ENCODE assay signal across 8 mouse cellular contexts in genomic region chr6:70842991-70843390, GRCm38 (mm10). TPM values are rescaled to one million over a fixed set of nuclear protein-coding genes. Genes with fewer than 3 reads are reported as not detected.
A peak's percentile ranks its signal among the peaks of the same experiment; 100 is the strongest.
DNase-seq lines count a peak whose midpoint lies in the region; ATAC-seq and TF ChIP-seq lines count a peak whose summit lies in the region.

No protein-coding gene starts in this region.

- H3K4me3 ChIP-seq in neural tube, embryonic 11.5 days (ENCODE audit: low read depth, low read length): peak overlapping the region; percentile 34; the same call in 1 of the 2 replicates
- peak overlapping the region; percentile 49 for H3K4me3 ChIP-seq in heart, embryonic 12.5 days
- H3K4me3 ChIP-seq in myocyte: peak overlapping the region; percentile 45
- H3K4me3 ChIP-seq in thymus, adult 2 months (ENCODE audit: control insufficient read depth, insufficient read depth, low read length): no peak overlapping the region

- peak overlapping the region; percentile 64; the same call in 1 of the 2 replicates for H3K4me2 ChIP-seq in neural tube, embryonic 11.5 days (ENCODE audit: low read depth)
- H3K4me2 ChIP-seq in heart, embryonic 12.5 days: peak overlapping the region; percentile 71
- H3K4me2 ChIP-seq in myocyte (ENCODE audit: low read depth): peak overlapping the region; percentile 86

- no peak overlapping the region for H3ac ChIP-seq in myocyte (ENCODE audit: control insufficient read depth, insufficient read length)

- no peaks in the 10 kb centered on the region for H3K9me3 ChIP-seq in neural tube, embryonic 11.5 days (ENCODE audit: control insufficient read depth, low read length)
- H3K9me3 ChIP-seq in heart, embryonic 12.5 days (replicated peaks): no peaks in the 10 kb centered on the region

- no peak overlapping the region for H3K27ac ChIP-seq in neural tube, embryonic 11.5 days (ENCODE audit: low read depth, low read length)
- H3K27ac ChIP-seq in heart, embryonic 12.5 days (ENCODE audit: poor library complexity, severe bottlenecking): peak overlapping the region; percentile 70
- H3K27ac ChIP-seq in thymus, adult 2 months (ENCODE audit: control insufficient read depth, insufficient read depth, low read length): no peak overlapping the region

- intact Hi-C loops in left cerebral cortex, postnatal 36 days (cut with DNase I): loop anchor here (5.0 kb wide), 1 partner anchor 39 kb away; no protein-coding TSS in a partner anchor

- ATAC-seq in neural tube, embryonic 11.5 days (ENCODE audit: insufficient read depth, low FRiP score, low TSS enrichment): no peak
- no peak for ATAC-seq in heart, embryonic 12.5 days (ENCODE audit: insufficient number of reproducible peaks, low FRiP score)

- no peaks in the 10 kb centered on the region for H3K27me3 ChIP-seq in neural tube, embryonic 11.5 days (ENCODE audit: control insufficient read depth, insufficient read depth, low read length)
- no peaks in the 10 kb centered on the region for H3K27me3 ChIP-seq in heart, embryonic 12.5 days (replicated peaks)
- H3K27me3 ChIP-seq in myocyte (ENCODE audit: control insufficient read depth, insufficient read depth, insufficient read length): no peaks in the 10 kb centered on the region
- no peaks in the 10 kb centered on the region for H3K27me3 ChIP-seq in thymus, adult 2 months (ENCODE audit: control insufficient read depth, insufficient read depth, low read length)

- peaks cover 8% of the 10 kb centered on the region; the same call in 1 of the 2 replicates for H3K4me1 ChIP-seq in neural tube, embryonic 11.5 days (ENCODE audit: control insufficient read depth, insufficient read depth, low read length)
- H3K4me1 ChIP-seq in heart, embryonic 12.5 days (replicated peaks): peaks cover 31% of the 10 kb centered on the region
- peaks cover 12% of the 10 kb centered on the region for H3K4me1 ChIP-seq in thymus, adult 2 months (replicated peaks; ENCODE audit: control insufficient read depth, insufficient read depth, low read length)

- H3K9ac ChIP-seq in neural tube, embryonic 11.5 days (ENCODE audit: low read length): no peak overlapping the region
- 0 out of 2 replicates have a peak overlapping the region, but pooled peaks have one; percentile 68 for H3K9ac ChIP-seq in heart, embryonic 12.5 days

- WGBS in neural tube, embryonic 11.5 days: 72% methylated on average over 5 of the region's 5 CpGs
- WGBS in heart, embryonic 12.5 days: 74% methylated on average over 5 of the region's 5 CpGs
- WGBS in thymus, adult 2 months: 80% methylated on average over 5 of the region's 5 CpGs

- no peaks in the 10 kb centered on the region for H3K36me3 ChIP-seq in neural tube, embryonic 11.5 days (ENCODE audit: control insufficient read depth, insufficient read depth, low read length)
- no peaks in the 10 kb centered on the region for H3K36me3 ChIP-seq in heart, embryonic 12.5 days
- H3K36me3 ChIP-seq in myocyte (ENCODE audit: control insufficient read depth, insufficient read depth): no peaks in the 10 kb centered on the region
- H3K36me3 ChIP-seq in thymus, adult 2 months (ENCODE audit: control insufficient read depth, insufficient read depth, low read length): no peaks in the 10 kb centered on the region

- peaks cover 10% of the 10 kb centered on the region for H3K79me2 ChIP-seq in myocyte (ENCODE audit: control insufficient read depth, insufficient read depth)

- TF ChIP-seq CTCF in thymus, adult 2 months (IDR thresholded peaks at IDR 0.05; ENCODE audit: borderline replicate concordance, control insufficient read depth, extremely low read depth, insufficient read depth, low read length, poor library complexity): no peak

- TF ChIP-seq POLR2A in myocyte (IDR thresholded peaks at IDR 0.05; ENCODE audit: insufficient read length, low read depth): no peak
- no peak for TF ChIP-seq POLR2A in thymus, adult 2 months (IDR thresholded peaks at IDR 0.05; ENCODE audit: control insufficient read depth, extremely low read depth, insufficient read depth, low read length, poor library complexity)

- DNase-seq in neural tube, embryonic 11.5 days (ENCODE audit: low spot score): no peak
- no peak for DNase-seq in neural tube, embryonic 10.5 days (ENCODE audit: extremely low spot score, low spot score)
- DNase-seq in kidney, postnatal 36 days: peak; percentile 26 to 60
- no peak for DNase-seq in thymus, adult 2 months
- DNase-seq in left cerebral cortex, postnatal 36 days (ENCODE audit: low spot score in 2 of 2): no peak
- DNase-seq in spleen, adult 12 weeks (ENCODE audit: low spot score): no peak

TF ChIP-seq in myocyte, 11 proteins besides CTCF, POLR2A, EP300 and RAD21:
- no peak for TF ChIP-seq MYOD1 (IDR thresholded peaks at IDR 0.05; ENCODE audit: control insufficient read depth in 1 of 3, insufficient read length in 2 of 3, low read depth in 2 of 3)
- TF ChIP-seq MAX (IDR thresholded peaks at IDR 0.05; ENCODE audit: low read depth): no peak
- no peak for TF ChIP-seq E2F4 (IDR thresholded peaks at IDR 0.05; ENCODE audit: insufficient read depth)
- TF ChIP-seq CEBPB (IDR thresholded peaks at IDR 0.05; ENCODE audit: insufficient read depth, poor library complexity, severe bottlenecking): no peak
- no peak for TF ChIP-seq SRF (IDR thresholded peaks at IDR 0.05; ENCODE audit: control insufficient read depth, insufficient read length, low read depth)
- TF ChIP-seq REST (IDR thresholded peaks at IDR 0.05; ENCODE audit: insufficient read depth, insufficient read length): no peak
- TF ChIP-seq TCF3 (IDR thresholded peaks at IDR 0.05; ENCODE audit: insufficient read length, low read depth): no peak
- TF ChIP-seq USF1 (IDR thresholded peaks at IDR 0.05; ENCODE audit: low read depth): no peak
- TF ChIP-seq POLR2AphosphoS2 (IDR thresholded peaks at IDR 0.05; ENCODE audit: insufficient read length, low read depth): no peak
- TF ChIP-seq TCF12 (IDR thresholded peaks at IDR 0.05; ENCODE audit: insufficient read depth, poor library complexity, severe bottlenecking): no peak
- TF ChIP-seq MYOG (IDR thresholded peaks at IDR 0.05; ENCODE audit: control insufficient read depth in 1 of 3, insufficient read depth in 1 of 3, insufficient read length in 2 of 3, low read depth in 2 of 3): no peak

RNA-seq across cellular contexts. Expression of gene Eif2ak3, which starts 1.3 kb away (rescaled TPM):
- polyA plus RNA-seq in neural tube, embryonic 11.5 days (2014; fragmentation: Nextera tagmentation; extraction: Ambion mirVana): 10.7 and 10.9 TPM in 2 replicates
- polyA plus RNA-seq in heart, embryonic 12.5 days (2016; fragmentation: Nextera tagmentation; extraction: Ambion mirVana): 9.5 and 10.8 TPM in 2 replicates
- polyA plus RNA-seq in myocyte (2012; fragmentation: generic; extraction: Trizol): 3.3 TPM
- polyA plus RNA-seq in thymus, adult 2 months (2012; rRNA removed): 25.9 and 33.0 TPM in 2 replicates
- 10 to 100 TPM; 23.4 to 25.2 TPM for total RNA-seq in left cerebral cortex, postnatal 36 days (2021)

RNA-seq across cellular contexts. Expression of gene Rpia, which starts 51.0 kb away (rescaled TPM):
- polyA plus RNA-seq in neural tube, embryonic 11.5 days (2014; fragmentation: Nextera tagmentation; extraction: Ambion mirVana): 1.8 and 1.9 TPM in 2 replicates
- 0.86 and 1.1 TPM in 2 replicates for polyA plus RNA-seq in heart, embryonic 12.5 days (2016; fragmentation: Nextera tagmentation; extraction: Ambion mirVana)
- polyA plus RNA-seq in myocyte (2012; fragmentation: generic; extraction: Trizol): 11.6 TPM
- 15.7 and 20.0 TPM in 2 replicates for polyA plus RNA-seq in thymus, adult 2 months (2012; rRNA removed)
- 10 to 100 TPM; 11.1 to 14.3 TPM for total RNA-seq in left cerebral cortex, postnatal 36 days (2021)

Comparison
In these comparisons a context has a peak if more than half of its experiments do, and no peak if none do; other contexts are left out.
1. DNase-seq: peak in kidney, postnatal 36 days (2 of 2); none in neural tube, embryonic 11.5 days (single experiment), neural tube, embryonic 10.5 days (single experiment), thymus, adult 2 months (single experiment), left cerebral cortex, postnatal 36 days (0 of 2) and spleen, adult 12 weeks (single experiment).
2. Peak in every context shown above with its lines, with median percentiles within 50 percentile points of each other: H3K4me2 ChIP-seq.